Mouse (Mus musculus) forebrain, embryonic 11.5 days (tissue): ENCODE data around the gene Crybg1. TPM values are rescaled to one million over a fixed set of nuclear protein-coding genes. Genes with fewer than 3 reads are reported as not detected.

Experiments used
- ATAC-seq: fragments of 200-750 bp; cut with Nextera tagmentation; replicated peaks from 2 replicates; pipeline ENCODE4 v1.8.0; 2017; ENCODE audit warnings: moderate TSS enrichment; ENCODE audit not compliant: low FRiP score
- DNase-seq: peaks from one replicate; pipeline ENCODE4 v3.0.0-alpha.2; 2017; ENCODE audit warnings: low spot score
- H3K27ac ChIP-seq: fragments of 300-500 bp; sonication (generic); 2 replicates; pipeline ENCODE4 v1.5.1; 2014; ENCODE audit warnings: low read depth, low read length
- H3K27me3 ChIP-seq: fragments of 300-500 bp; sonication (generic); 2 replicates; pipeline ENCODE4 v1.6.1; 2014; ENCODE audit warnings: mild to moderate bottlenecking, low read length, mixed read lengths; ENCODE audit not compliant: control insufficient read depth, insufficient read depth
- H3K36me3 ChIP-seq: fragments of 300-500 bp; sonication (generic); 2 replicates; pipeline ENCODE4 v1.6.1; 2014; ENCODE audit warnings: mild to moderate bottlenecking, low read length, moderate library complexity, mixed read lengths; ENCODE audit not compliant: control insufficient read depth, insufficient read depth
- H3K4me1 ChIP-seq: fragments of 300-500 bp; sonication (generic); replicated peaks from 2 replicates; pipeline ENCODE4 v1.6.1; 2014; ENCODE audit warnings: low read length, mixed read lengths; ENCODE audit not compliant: control insufficient read depth, insufficient read depth
- H3K4me2 ChIP-seq: fragments of 300-500 bp; sonication (generic); 2 replicates; pipeline ENCODE4 v1.6.1; 2014; ENCODE audit warnings: low read depth, mild to moderate bottlenecking, low read length, moderate library complexity, mixed read lengths; ENCODE audit not compliant: severe bottlenecking
- H3K4me3 ChIP-seq: fragments of 300-500 bp; sonication (generic); 2 replicates; pipeline ENCODE4 v1.5.1; 2014; ENCODE audit warnings: low read depth, low read length
- H3K9ac ChIP-seq: fragments of 300-500 bp; sonication (generic); 2 replicates; pipeline ENCODE4 v1.6.1; 2014; ENCODE audit warnings: low read length
- H3K9me3 ChIP-seq: fragments of 300-500 bp; sonication (generic); 2 replicates; pipeline ENCODE4 v1.6.1; 2016; ENCODE audit warnings: low read length, mixed read lengths; ENCODE audit not compliant: control insufficient read depth
- WGBS: fragments of 180-500 bp; shearing (Covaris S2); extraction: QIAGEN DNeasy Blood & Tissue Kit; methylation state at CpG from one replicate; pipeline ENCODE4 v1.1.7; 2014; 5-methylcytosine and 5-hydroxymethylcytosine counted together
- polyA plus RNA-seq: library from polyadenylated mRNA; unstranded; fragments of >200 nt; fragmentation: Nextera tagmentation; extraction: Ambion mirVana; gene quantifications from 2 replicates; pipeline ENCODE4 v1.2.1, GENCODE M21; 2014

Gene Crybg1
- polyA plus RNA-seq, 1 experiment from 2014 or later, result 0.24 TPM

DNA sequence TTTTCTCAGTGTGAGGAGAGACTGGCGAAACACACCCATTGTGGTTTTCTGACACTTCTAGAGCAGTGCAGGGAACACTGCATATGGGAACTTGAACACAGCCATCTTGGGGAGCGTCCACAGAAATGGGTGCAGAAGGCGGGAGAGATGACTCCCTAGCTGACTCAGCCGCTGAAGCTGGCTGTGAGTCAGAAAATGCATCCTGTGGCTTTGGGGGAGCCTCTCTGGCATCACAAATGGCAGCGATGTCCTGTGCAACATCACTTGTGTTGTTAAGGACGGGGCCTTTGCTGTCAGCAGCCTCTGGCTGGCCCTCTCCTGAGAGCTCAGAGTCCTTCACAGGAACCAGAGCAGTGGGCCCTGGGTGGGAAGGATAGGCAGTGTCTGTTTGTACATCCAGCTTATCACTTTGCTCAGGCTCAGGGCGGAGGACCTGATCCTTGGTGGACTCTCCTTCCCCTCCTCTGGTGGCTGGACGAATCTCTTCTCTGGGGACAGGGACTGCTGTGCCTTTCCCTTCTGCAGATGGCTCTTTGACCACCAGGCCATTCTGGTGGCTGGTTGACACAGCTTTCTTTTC, 150.1 kb downstream of the Crybg1 start:
- no peak overlapping the region for H3K4me2 ChIP-seq

DNA sequence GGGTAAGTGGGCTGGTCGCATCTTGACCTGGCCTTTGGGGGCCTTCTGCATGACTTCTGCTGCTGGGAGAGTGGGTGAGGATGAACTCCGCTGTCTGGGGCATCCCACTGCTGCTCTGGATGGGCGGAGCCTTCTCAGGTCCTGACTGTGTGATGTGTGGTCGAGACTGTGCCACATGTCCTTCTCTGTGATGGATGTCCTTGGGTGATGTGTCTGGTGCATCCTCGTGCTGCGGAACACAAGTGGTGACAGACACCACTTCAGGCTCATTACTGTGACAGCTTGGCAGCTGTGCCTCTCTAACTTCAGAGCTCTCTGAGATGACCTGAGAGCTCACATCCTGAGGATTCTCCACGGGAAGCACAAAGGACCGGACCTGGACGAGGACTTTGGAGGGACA, 150.6 kb downstream of the Crybg1 start:
- no peak for ATAC-seq
- Histone ChIP-seq H3K4me3 (no peak overlapping the region), H3K36me3 (no peaks in the 10 kb centered on the region), H3K4me1 (no peaks in the 10 kb centered on the region; the same call in 1 of the 2 replicates), H3K9ac (no peak overlapping the region), H3K27me3 (peaks cover 16% of the 10 kb centered on the region), H3K4me2 (no peak overlapping the region), H3K27ac (no peak overlapping the region), H3K9me3 (no peaks in the 10 kb centered on the region)
- WGBS, result 79% methylated on average over 9 of the region's 9 CpGs
- DNase-seq, result no peak

More for the DNA sequence above, 150.1 kb downstream of the Crybg1 start:
- no peaks in the 10 kb centered on the region for H3K36me3 ChIP-seq
- no peaks in the 10 kb centered on the region for H3K9me3 ChIP-seq
- DNase-seq (no peak), ATAC-seq (no peak)
- peaks cover 22% of the 10 kb centered on the region for H3K27me3 ChIP-seq
- H3K9ac ChIP-seq, result no peak overlapping the region
- peaks cover 4% of the 10 kb centered on the region; the same call in 1 of the 2 replicates for H3K4me1 ChIP-seq
- 86% methylated on average over 8 of the region's 8 CpGs for WGBS
- H3K27ac ChIP-seq, result no peak overlapping the region
- H3K4me3 ChIP-seq, result no peak overlapping the region

DNA sequence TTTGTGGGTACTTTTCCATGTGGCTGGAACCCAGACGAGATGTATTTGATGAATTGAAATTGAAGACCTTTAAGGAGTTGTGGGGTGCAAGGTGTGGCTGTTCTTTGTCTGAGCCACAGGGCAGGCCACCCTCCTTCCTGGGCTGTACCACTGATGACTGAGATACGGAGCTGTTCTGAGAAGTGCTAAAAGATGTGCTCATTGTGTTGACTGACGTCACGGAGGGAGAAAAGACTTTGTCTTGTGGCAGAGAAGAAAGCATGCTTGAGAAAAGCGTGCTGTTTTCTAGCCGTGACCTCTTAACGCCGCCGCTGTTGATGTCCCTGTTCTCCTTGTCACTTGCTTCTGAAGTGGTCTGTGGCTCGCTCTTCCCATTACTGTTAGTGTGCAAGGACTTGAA, 151.4 kb downstream of the Crybg1 start:
- H3K4me2 ChIP-seq, result no peak overlapping the region
- peaks cover 8% of the 10 kb centered on the region for H3K27me3 ChIP-seq
- H3K9me3 ChIP-seq, result no peaks in the 10 kb centered on the region
- no peaks in the 10 kb centered on the region for H3K36me3 ChIP-seq
- no peak overlapping the region for H3K27ac ChIP-seq
- no peaks in the 10 kb centered on the region for H3K4me1 ChIP-seq
- no peak for ATAC-seq
- DNase-seq, result no peak
- WGBS, result 85% methylated on average over 10 of the region's 10 CpGs
- H3K4me3 ChIP-seq, result no peak overlapping the region
- no peak overlapping the region for H3K9ac ChIP-seq

DNA sequence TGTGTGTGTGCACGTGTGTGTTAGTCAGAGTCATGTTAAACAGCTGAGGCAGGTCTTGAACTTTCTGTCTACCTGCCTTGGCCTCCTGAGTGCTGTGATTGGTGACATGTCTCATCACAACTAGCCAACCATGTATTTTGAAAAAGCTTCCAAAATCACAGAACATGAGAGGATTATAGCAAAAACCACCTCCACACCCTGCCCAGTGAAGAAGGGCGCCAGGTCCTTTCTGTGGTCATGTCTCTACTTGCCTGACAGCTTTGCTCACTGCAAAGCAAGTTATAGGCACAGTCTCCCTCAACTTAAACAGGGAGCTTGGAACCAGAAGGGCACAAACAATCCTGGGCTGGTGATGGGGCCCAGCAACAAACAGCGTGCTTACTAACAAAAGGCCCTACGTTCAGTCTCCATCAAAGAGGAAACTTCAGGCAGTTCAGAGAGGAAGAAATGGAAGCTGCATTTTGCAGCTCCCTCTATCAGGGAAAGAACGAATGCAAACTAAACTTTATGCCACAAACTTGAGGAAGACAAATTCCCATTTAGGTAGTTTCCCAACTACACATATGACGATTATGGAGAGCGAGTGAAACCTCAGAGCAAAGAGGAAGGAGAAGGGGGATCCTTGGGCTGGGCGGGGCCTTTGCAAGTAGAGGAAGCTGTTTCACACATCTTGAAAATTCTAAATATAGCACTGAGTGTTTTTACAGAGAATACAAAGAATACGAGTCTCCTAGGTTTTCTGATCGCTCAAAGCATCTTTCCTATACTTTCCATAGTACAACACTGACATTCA, 152.6 kb downstream of the Crybg1 start:
- 79% methylated on average over 10 of the region's 10 CpGs for WGBS
- no peaks in the 10 kb centered on the region for H3K9me3 ChIP-seq
- DNase-seq, result no peak
- H3K27me3 ChIP-seq, result no peaks in the 10 kb centered on the region; the same call in 1 of the 2 replicates
- no peaks in the 10 kb centered on the region for H3K4me1 ChIP-seq
- H3K27ac ChIP-seq, result no peak overlapping the region
- no peaks in the 10 kb centered on the region for H3K36me3 ChIP-seq
- H3K4me2 ChIP-seq, result no peak overlapping the region
- no peak overlapping the region for H3K4me3 ChIP-seq
- no peak overlapping the region for H3K9ac ChIP-seq
- no peak for ATAC-seq

DNA sequence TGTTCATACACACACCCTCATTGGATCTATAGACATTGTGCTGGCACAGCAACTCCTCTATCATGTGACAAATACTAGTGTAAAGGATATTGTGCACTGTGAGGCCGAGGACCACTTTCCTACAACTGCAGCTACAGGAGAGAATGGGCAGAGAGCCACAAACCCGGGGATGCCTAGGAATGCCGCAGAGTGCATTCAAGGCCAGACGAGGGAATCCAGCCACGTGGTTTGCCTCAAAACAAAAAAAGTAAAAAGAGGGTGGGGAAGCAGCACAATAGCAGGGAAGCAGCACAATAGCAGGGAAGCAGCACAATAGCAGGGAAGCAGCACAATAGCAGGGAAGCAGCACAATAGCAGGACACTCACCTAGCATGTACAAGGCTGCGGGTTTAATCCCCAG, 155.5 kb downstream of the Crybg1 start:
- H3K4me3 ChIP-seq, result no peak overlapping the region
- no peak overlapping the region for H3K9ac ChIP-seq
- no peak overlapping the region for H3K27ac ChIP-seq
- 13% methylated on average over 6 of the region's 6 CpGs for WGBS
- no peak overlapping the region for H3K4me2 ChIP-seq
- ATAC-seq, result no peak
- DNase-seq, result no peak
- H3K36me3 ChIP-seq, result no peaks in the 10 kb centered on the region
- H3K27me3 ChIP-seq, result no peaks in the 10 kb centered on the region
- H3K9me3 ChIP-seq, result no peaks in the 10 kb centered on the region
- no peaks in the 10 kb centered on the region for H3K4me1 ChIP-seq

DNA sequence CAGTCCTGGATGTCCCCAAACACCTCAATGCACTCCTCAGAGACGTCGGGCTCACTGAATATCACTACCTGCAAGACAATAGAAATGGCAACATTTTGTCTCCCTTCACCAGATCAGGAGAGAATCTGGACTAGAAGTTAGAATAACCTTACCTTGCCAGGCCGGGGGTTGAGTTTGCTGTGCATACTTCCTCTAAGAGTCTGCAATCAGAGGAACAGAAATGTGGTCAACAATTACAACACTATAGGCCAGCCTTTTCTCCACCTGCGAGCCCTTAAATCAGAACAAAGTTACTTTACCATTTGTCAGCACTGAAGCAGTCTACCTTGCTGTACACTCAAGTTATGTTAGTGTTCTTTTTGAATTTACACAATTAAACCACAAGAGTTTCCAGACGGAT, 156.1 kb downstream of the Crybg1 start:
- ATAC-seq, result no peak
- Histone ChIP-seq H3K27me3 (no peaks in the 10 kb centered on the region), H3K4me3 (no peak overlapping the region)

DNA sequence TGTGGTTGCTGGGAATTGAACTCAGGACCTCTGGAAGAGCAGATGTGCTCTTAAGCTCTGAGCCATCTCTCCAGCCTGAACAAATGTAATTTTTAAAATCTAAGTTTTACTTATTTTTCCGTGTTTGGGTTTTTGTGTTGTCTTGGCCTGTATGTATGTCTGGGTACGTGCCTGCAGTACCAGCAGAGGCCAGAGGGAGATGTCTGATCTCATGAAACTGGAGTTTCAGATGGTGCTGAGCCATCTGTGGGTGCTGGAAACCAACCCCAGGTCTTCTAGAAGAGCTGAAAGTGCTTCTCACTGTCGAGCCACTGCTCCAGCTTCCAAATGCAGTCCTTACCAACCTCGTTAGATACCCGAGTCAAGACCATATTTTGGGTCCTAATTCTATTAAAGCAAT, 157.4 kb downstream of the Crybg1 start:
- Histone ChIP-seq H3K27ac (no peak overlapping the region), H3K9ac (no peak overlapping the region), H3K36me3 (no peaks in the 10 kb centered on the region), H3K27me3 (no peaks in the 10 kb centered on the region), H3K4me2 (no peak overlapping the region), H3K9me3 (no peaks in the 10 kb centered on the region), H3K4me1 (no peaks in the 10 kb centered on the region), H3K4me3 (no peak overlapping the region)
- ATAC-seq (no peak), DNase-seq (no peak)
- WGBS, result 87% methylated on average over 5 of the region's 5 CpGs

More for the DNA sequence above, 156.1 kb downstream of the Crybg1 start:
- Histone ChIP-seq H3K36me3 (no peaks in the 10 kb centered on the region), H3K4me1 (no peaks in the 10 kb centered on the region), H3K9ac (no peak overlapping the region), H3K27ac (no peak overlapping the region), H3K4me2 (no peak overlapping the region), H3K9me3 (no peaks in the 10 kb centered on the region)
- DNase-seq, result no peak
- WGBS, result 84% methylated on average over 5 of the region's 5 CpGs

DNA sequence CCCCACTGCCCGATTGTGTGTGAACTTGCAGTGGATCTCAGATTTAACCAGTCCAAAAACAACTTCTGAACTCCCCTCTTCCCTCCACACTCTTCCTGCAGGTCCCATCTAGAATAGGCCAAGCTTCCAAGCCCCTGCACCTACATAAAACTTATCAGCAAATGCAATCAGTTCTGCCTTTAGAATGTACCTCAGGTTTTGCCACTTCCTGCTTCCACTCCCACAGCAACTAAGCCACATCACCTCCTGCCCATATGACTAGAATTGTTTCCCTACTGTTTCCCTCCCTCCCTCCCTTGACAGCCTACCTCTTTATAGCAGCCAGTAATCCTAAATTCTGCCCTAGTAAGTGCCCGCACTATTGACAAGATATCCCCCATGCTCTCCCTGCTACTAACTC, 164.8 kb downstream of the Crybg1 start:
- WGBS, result 85% methylated on average over 2 of the region's 2 CpGs
- Histone ChIP-seq H3K36me3 (no peaks in the 10 kb centered on the region), H3K27me3 (no peaks in the 10 kb centered on the region), H3K4me1 (no peaks in the 10 kb centered on the region), H3K9me3 (no peaks in the 10 kb centered on the region), H3K4me3 (no peak overlapping the region), H3K9ac (no peak overlapping the region), H3K27ac (no peak overlapping the region), H3K4me2 (no peak overlapping the region)
- ATAC-seq, result no peak
- DNase-seq, result no peak

DNA sequence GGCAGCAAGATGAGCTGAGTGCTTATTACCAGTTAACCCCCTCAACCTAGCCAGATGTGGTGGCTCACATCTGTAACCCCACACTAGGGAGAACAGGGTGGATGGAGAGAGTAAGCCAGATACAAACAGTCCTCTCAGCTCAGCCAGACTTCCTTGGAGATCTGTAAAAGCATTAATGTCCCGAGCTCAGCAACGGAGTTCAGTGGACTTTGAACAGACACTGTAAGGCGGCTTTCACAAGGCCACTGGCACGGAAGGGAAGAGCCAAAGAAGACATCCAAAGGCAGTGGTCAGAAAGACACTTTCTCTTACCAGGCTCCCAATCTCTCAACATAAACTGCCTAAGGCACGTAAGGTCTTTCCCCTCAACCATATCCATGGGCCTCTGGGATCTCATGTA, 165.4 kb downstream of the Crybg1 start:
- H3K9ac ChIP-seq, result no peak overlapping the region
- no peaks in the 10 kb centered on the region for H3K4me1 ChIP-seq
- DNase-seq (no peak), ATAC-seq (no peak)
- no peak overlapping the region for H3K4me2 ChIP-seq
- no peaks in the 10 kb centered on the region for H3K27me3 ChIP-seq
- H3K4me3 ChIP-seq, result no peak overlapping the region
- 93% methylated on average over 5 of the region's 5 CpGs for WGBS
- H3K9me3 ChIP-seq, result no peaks in the 10 kb centered on the region
- no peak overlapping the region for H3K27ac ChIP-seq
- no peaks in the 10 kb centered on the region for H3K36me3 ChIP-seq
